Mouse (Mus musculus): Measurements from ENCODE around the gene Olfr1214.

GRCm38 (mm10) chr2:88938011-88938410 is 54.4 kb downstream of the Olfr1214 start, which contains the start of gene Olfr1211:
- no peak for TF ChIP-seq EP300 (optimal IDR thresholded peaks at IDR 0.05)
- TF ChIP-seq CTCF (IDR thresholded peaks at IDR 0.05; ENCODE audit: low read depth): no peak

All from stomach, postnatal 0 days (tissue).